Mouse (Mus musculus): ENCODE data around the gene Mcm9. TPM values are rescaled to one million over a fixed set of nuclear protein-coding genes. Genes with fewer than 3 reads are reported as not detected.
A peak's percentile ranks its signal among the peaks of the same experiment; 100 is the strongest.

Gene Mcm9
- polyA plus RNA-seq, 1 experiment from 2014 or later: 13.6 TPM

DNA sequence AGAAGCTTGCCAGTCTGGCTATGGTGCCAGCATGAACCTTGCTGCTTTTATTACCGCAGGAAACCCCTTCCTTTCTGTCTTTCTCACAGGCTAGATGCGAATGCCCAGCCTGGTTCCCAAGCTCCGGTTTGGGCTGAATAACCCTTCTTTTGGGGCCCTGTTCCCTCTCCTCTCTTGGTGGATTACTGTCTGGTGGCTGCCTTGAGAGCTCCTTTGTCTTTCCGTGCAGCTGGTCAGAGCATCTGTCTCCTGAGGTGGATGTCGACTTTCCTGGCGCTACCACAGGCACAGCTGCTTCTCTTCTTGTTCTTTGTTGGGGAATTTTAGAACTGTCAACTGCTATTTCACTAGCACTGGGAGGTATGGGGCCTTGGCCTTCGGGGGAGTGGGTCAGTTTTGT is 92.6 kb downstream of the Mcm9 start:
- H3K9me3 ChIP-seq (replicated peaks): no peaks in the 10 kb centered on the region
- H3K4me1 ChIP-seq: no peaks in the 10 kb centered on the region; the same call in 1 of the 2 replicates
- WGBS: 79% methylated on average over 7 of the region's 7 CpGs
- H3K27me3 ChIP-seq (ENCODE audit: low read depth, poor library complexity, severe bottlenecking): no peaks in the 10 kb centered on the region
- no peak overlapping the region for H3K4me3 ChIP-seq
- DNase-seq (ENCODE audit: low spot score): no peak
- H3K27ac ChIP-seq (replicated peaks): peak overlapping the region; percentile 38; the same call in 1 of the 2 replicates
- H3K36me3 ChIP-seq: peaks cover 47% of the 10 kb centered on the region

DNA sequence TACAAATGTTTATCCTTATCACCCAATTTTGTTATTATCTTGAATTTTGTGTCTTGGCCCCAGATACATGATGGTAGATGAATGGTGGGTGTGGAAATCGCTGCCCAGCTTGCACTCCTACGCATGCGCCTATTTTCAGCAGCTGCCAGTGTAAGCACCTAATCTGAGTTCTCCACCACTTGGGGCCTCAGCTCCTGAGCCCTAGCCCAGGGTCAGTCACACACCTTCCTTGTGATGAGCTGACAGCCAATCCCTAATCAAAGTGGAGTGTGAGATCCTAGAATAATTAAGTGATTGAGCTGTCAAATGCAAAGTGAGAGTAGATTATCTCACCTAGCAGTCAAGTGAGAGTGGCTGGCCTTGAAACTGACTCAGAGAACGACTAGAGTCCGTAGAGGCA is 97.9 kb downstream of the Mcm9 start:
- Histone ChIP-seq H3K4me3 (no peak overlapping the region), H3K36me3 (peaks cover 17% of the 10 kb centered on the region), H3K9me3 (replicated peaks) (no peaks in the 10 kb centered on the region), H3K27me3 (ENCODE audit: low read depth, poor library complexity, severe bottlenecking) (no peaks in the 10 kb centered on the region), H3K4me1 (no peaks in the 10 kb centered on the region), H3K27ac (replicated peaks) (no peak overlapping the region)
- WGBS: 88% methylated on average over 5 of the region's 5 CpGs
- no peak for DNase-seq (ENCODE audit: low spot score)

DNA sequence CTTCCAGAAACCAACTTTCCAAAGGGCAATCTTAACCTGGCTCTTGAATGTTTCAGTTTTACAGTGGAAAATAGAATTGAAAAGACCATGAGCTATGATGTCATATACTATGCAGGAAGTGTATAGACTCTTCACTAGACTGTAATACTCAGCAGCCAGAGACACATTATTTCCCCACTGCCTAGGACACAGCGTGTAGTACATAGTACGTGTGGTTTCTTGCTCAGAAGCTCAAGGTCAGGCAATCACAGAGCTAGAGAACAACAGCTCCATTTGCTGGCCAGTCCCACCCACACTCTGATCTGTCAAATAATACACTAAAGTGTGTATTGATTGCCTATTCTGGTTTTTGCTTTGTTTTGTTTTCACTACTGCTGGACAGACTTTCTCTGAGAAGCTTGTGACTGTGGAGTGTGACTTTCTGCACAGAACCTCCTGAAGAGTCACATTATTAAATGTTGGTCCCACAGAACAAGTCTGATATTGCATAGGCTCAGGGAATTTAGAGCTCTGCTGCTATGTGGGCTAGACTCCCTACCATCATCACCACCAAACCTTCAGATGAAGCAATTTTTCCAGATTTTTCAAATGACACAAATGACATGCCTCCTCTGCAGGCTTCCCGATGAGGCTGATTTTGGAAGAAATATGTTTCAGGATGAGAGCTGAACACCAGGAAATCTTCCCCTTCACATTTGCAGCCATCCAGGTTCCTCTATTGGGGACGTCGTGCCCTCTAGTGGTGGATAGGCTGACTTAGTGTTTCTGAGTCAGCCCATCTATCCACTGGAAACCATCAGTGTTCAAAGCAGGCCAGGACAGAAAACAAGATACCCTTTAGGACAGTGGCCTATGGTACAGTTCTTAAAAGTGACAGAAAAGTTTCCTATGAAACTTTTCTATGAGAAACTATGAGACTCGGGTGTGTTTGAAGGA is 102.1 kb downstream of the Mcm9 start:
- Histone ChIP-seq H3K4me1 (no peaks in the 10 kb centered on the region), H3K27me3 (ENCODE audit: low read depth, poor library complexity, severe bottlenecking) (no peaks in the 10 kb centered on the region), H3K27ac (replicated peaks) (no peak overlapping the region), H3K4me3 (no peak overlapping the region), H3K9me3 (replicated peaks) (no peaks in the 10 kb centered on the region), H3K36me3 (no peaks in the 10 kb centered on the region)
- DNase-seq (ENCODE audit: low spot score): peak; percentile 50
- WGBS: 42% methylated on average over 6 of the region's 6 CpGs

DNA sequence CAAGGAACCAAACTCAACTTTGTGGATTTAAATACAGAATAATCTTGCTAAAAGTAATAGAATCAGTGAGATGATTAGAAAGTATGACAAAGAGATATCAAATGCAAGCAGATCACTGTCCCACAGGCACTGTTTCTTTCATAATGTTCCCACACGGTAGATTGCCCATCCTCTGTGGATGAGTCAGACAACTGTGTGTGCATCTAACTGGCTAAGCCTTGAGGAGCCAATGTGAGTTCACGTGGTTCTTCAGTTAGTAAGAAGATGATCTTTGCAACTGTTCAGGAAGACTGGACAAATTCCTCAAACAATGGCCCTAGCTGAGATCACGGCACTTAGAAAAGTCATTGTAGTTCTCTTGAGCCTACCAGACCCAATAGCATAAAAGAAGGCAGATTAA is 102.9 kb downstream of the Mcm9 start:
- no peaks in the 10 kb centered on the region for H3K36me3 ChIP-seq
- H3K27ac ChIP-seq (replicated peaks): no peak overlapping the region
- H3K4me3 ChIP-seq: no peak overlapping the region
- no peaks in the 10 kb centered on the region for H3K4me1 ChIP-seq
- 89% methylated on average over 3 of the region's 3 CpGs for WGBS
- H3K27me3 ChIP-seq (ENCODE audit: low read depth, poor library complexity, severe bottlenecking): no peaks in the 10 kb centered on the region
- no peak for DNase-seq (ENCODE audit: low spot score)
- H3K9me3 ChIP-seq (replicated peaks): no peaks in the 10 kb centered on the region

DNA sequence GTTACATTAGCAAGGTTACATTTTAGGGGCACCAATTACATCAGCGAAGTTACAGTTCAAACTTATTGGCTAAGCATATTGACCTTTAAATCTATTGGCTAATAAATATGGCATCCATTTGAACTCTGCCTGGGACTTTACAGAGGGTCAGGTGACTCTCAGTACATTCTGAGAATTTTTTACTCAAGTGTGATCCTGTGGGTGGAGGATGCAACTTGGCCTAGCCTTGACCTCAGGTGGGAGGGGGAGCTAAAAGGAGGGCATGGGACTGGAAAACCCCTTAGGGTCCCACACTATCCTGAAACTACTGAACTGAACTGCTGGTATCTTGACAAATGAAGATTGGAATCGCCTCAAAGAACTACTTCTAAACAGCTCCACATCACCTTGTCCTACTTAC is 103.9 kb downstream of the Mcm9 start:
- no peaks in the 10 kb centered on the region for H3K36me3 ChIP-seq
- H3K4me1 ChIP-seq: no peaks in the 10 kb centered on the region
- WGBS: 85% methylated on average over 2 of the region's 2 CpGs

DNA sequence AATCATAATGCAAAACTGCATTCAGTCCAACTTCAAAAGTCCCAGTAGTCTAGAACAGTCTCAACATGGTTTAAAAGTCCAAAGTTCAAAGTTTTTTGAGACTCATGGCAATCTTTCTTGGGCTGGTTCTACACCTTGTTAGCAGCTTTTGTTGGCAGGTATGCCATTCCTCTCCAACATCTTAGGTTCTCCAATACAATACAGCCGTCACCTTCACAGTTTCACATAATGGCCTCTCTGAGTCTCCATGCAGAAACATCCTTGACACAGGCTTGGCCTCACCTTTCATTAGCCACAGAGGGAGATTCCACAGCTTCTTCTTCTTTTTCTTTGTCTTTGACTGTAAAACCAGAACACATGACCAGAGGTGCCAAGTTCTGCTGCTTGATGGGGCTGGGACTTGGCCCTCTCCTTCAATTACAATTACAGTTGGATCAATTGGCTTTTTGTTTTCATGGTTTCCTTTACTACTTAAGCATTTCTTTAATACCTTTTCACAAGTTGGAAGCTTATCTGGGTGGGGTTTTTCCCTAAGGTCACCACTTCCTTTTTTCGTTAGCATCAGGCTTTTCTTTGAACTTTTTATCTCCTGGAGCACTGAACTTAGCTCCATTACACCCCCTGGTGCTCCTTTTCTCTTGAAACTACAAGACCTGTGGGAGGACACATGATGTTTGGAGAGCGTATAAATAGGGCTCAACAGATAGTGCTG is 104.8 kb downstream of the Mcm9 start:
- Histone ChIP-seq H3K27ac (replicated peaks) (no peak overlapping the region), H3K36me3 (no peaks in the 10 kb centered on the region), H3K4me3 (no peak overlapping the region), H3K4me1 (no peaks in the 10 kb centered on the region), H3K27me3 (ENCODE audit: low read depth, poor library complexity, severe bottlenecking) (no peaks in the 10 kb centered on the region), H3K9me3 (replicated peaks) (no peaks in the 10 kb centered on the region)
- DNase-seq (ENCODE audit: low spot score): no peak
- whole genome bisulfite sequencing: 80% methylated on average over 3 of the region's 3 CpGs

More for the DNA sequence above, 103.9 kb downstream of the Mcm9 start:
- Histone ChIP-seq H3K27ac (replicated peaks) (no peak overlapping the region), H3K4me3 (no peak overlapping the region), H3K27me3 (ENCODE audit: low read depth, poor library complexity, severe bottlenecking) (no peaks in the 10 kb centered on the region), H3K9me3 (replicated peaks) (no peaks in the 10 kb centered on the region)
- no peak for DNase-seq (ENCODE audit: low spot score)

DNA sequence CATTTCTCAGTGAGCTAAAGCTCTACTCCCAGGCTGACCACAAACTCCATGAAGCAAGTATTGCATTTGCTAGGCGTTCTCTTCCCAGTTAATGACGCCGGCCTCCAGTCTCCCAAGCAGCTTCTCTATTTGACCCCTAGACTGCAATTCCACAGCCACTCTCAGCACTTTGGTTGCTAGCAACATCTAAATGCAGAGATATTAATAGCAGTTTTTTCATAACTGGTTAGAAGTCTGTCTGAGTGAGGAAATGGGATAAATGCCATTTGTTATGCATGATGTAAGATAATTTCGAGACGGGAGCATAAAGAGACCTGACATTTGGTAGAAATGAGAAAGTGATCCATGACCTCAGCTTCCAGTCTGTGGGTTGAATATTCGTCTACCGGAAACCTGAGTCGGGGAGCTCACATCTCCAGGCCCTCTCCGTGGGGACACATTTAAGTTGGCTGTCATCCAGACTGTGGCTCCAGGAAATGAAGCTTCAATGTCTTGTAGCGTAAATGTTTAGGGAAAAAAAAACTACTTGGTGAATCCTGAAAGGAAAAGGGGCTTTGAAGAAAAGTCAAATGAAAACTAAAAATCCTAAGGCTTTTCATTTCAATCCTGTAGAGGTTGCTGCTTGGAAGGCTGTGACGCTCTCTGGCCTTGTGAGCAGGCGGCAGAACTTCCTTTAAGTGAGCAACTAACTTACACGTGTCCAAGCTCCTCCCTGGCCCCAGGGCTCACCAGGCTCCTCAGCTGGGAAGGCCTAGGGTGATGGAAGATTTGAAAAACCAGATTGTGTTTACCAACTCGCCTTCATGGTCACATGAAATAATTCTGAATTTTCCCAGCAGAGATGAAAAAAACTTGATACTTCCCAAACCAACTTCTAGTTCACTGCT is 110.9 kb downstream of the Mcm9 start:
- Histone ChIP-seq H3K27ac (replicated peaks) (no peak overlapping the region), H3K4me1 (peaks cover 15% of the 10 kb centered on the region), H3K4me3 (no peak overlapping the region), H3K36me3 (no peaks in the 10 kb centered on the region), H3K27me3 (ENCODE audit: low read depth, poor library complexity, severe bottlenecking) (no peaks in the 10 kb centered on the region), H3K9me3 (replicated peaks) (no peaks in the 10 kb centered on the region)
- no peak for DNase-seq (ENCODE audit: low spot score)
- 82% methylated on average over 14 of the region's 14 CpGs for WGBS

DNA sequence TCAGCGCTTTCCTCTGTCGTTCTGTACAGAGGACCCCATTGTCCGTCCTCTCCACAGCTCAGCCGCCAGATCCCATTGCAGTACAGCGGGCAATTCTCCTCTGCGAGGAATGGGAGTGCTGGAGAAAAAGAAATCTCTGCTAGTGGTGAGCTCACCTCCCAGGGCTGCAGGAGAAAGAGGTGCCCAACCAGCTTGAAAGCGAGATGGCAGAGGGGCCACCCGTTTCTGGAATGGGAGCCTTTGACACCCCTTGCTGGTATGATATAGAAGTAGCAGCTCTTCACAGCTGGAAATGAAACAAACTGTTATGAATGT is 111.7 kb downstream of the Mcm9 start:
- Histone ChIP-seq H3K9me3 (replicated peaks) (no peaks in the 10 kb centered on the region), H3K36me3 (no peaks in the 10 kb centered on the region), H3K27me3 (ENCODE audit: low read depth, poor library complexity, severe bottlenecking) (no peaks in the 10 kb centered on the region), H3K27ac (replicated peaks) (no peak overlapping the region), H3K4me1 (peaks cover 15% of the 10 kb centered on the region), H3K4me3 (no peak overlapping the region)
- DNase-seq (ENCODE audit: low spot score): no peak
- WGBS: 50% methylated on average over 8 of the region's 8 CpGs

DNA sequence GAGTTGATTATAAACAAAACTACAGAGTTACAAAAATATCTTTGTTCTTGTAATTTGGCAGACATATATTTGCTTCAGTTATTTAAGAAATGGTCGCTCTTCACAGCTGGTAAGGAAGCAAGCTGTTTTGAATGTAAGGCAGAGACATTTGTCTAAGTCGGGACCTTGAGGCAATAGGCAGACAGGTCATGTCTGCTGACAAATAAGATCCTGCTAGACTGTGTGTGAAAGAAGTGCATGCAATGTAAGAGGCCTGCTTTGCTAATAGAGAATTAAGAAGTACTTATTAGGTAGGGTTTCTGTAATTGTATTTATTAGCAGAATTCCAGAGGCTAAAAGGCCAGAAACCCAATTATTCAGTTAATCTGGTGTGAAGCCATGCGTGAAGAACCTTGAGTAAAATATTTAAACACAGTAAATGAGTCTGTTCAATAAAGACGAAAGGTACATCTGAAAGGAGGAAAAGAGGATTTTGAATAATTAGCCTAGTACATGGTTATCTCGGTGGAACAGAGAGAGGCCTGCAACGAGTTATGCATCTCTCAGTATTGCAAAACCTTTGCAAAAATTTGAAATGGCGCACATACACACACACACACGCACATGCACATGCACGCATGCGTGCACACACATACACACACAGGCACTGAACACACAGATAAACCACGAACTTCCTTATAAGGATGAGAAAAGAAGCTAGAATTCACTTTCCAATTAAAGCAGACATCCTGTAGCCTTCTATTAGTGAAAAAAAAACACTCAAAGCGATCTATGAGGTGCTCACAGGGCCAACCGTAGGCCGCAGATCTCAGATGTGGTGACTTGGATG is 112.3 kb downstream of the Mcm9 start:
- Histone ChIP-seq H3K27ac (replicated peaks) (no peak overlapping the region), H3K4me3 (no peak overlapping the region), H3K9me3 (replicated peaks) (no peaks in the 10 kb centered on the region), H3K4me1 (peaks cover 15% of the 10 kb centered on the region), H3K27me3 (ENCODE audit: low read depth, poor library complexity, severe bottlenecking) (no peaks in the 10 kb centered on the region), H3K36me3 (no peaks in the 10 kb centered on the region)
- DNase-seq (ENCODE audit: low spot score): no peak
- 80% methylated on average over 14 of the region's 14 CpGs for WGBS

DNA sequence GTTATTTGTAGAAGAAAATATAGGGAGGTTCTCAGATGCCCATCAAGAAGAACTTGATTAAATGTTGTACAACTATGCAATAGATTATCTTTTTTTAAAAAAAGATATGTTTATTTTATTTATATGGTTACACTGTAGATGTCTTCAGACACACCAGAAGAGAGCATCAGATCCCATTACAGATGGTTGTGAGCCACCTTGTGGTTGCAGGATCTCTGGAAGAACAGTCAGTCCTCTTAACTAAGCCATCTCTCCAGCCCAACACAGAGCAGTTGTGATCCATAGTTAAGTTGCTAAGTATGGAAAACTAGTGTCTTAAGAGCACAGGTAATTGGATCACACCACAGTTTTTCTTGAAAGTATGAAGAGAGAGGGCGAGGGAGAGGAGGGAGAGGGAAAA is 117.7 kb downstream of the Mcm9 start:
- H3K27ac ChIP-seq (replicated peaks): no peak overlapping the region
- WGBS: 60% methylated on average over 1 of the region's 1 CpGs
- no peaks in the 10 kb centered on the region for H3K9me3 ChIP-seq (replicated peaks)
- no peaks in the 10 kb centered on the region for H3K4me1 ChIP-seq
- H3K36me3 ChIP-seq: no peaks in the 10 kb centered on the region
- no peaks in the 10 kb centered on the region for H3K27me3 ChIP-seq (ENCODE audit: low read depth, poor library complexity, severe bottlenecking)
- H3K4me3 ChIP-seq: no peak overlapping the region
- DNase-seq (ENCODE audit: low spot score): no peak

DNA sequence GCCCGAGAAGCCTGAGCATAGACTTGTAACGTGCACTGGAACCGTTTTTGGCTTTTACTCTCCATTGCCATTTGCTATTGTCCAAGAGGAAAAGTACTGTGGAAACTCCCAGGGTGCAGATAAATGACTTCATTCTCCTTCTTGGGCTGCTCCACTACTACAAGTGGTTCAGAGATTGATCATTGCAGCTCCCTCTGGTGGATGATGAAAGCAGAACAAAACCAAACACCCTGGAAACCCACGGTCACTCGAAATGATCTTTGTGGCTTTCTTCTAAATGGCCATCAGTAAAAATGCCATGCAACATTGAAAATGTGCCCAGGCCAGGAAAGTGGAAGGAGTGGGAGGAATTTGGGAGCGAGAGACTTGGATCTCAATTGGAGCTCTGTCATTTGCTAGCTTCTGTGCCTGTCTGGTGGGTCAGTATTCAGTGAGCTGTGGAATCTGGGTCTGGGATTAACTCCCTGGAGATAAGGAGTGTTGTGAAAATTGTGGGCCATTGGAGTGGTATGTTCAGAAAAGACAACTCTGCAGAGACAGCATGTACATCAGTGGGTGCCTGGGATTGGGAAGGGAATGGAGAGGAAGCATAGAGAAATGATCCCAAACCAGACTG is 121.0 kb downstream of the Mcm9 start:
- Histone ChIP-seq H3K27ac (replicated peaks) (no peak overlapping the region), H3K4me3 (no peak overlapping the region), H3K36me3 (no peaks in the 10 kb centered on the region), H3K9me3 (replicated peaks) (no peaks in the 10 kb centered on the region), H3K27me3 (ENCODE audit: low read depth, poor library complexity, severe bottlenecking) (no peaks in the 10 kb centered on the region), H3K4me1 (no peaks in the 10 kb centered on the region)
- 45% methylated on average over 6 of the region's 6 CpGs for WGBS
- peak; percentile 35 for DNase-seq (ENCODE audit: low spot score)

DNA sequence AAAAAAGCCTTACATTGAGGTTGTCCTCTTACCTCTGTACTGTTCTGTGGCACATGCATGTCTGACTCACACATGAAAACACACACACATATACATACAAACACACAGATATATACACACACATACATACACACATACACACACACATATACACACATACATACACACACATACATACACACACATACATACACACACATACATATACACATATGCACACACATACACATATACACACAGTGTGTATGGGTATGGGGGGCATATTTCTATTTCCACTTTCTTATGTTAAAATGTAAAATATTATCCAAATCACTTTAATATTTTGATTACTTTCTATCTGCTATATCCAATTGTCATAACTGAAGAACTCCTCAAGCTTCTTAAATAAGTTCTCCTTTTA is 121.6 kb downstream of the Mcm9 start:
- no peak for DNase-seq (ENCODE audit: low spot score)

More for the DNA sequence above, 121.6 kb downstream of the Mcm9 start:
- Histone ChIP-seq H3K27me3 (ENCODE audit: low read depth, poor library complexity, severe bottlenecking) (no peaks in the 10 kb centered on the region), H3K4me1 (peaks cover 4% of the 10 kb centered on the region), H3K4me3 (no peak overlapping the region), H3K9me3 (replicated peaks) (no peaks in the 10 kb centered on the region), H3K36me3 (no peaks in the 10 kb centered on the region), H3K27ac (replicated peaks) (no peak overlapping the region)
